Mouse (Mus musculus): ENCODE measurements around the gene Kcnc3. TPM values are rescaled to one million over a fixed set of nuclear protein-coding genes. Genes with fewer than 3 reads are reported as not detected.
A peak's percentile ranks its signal among the peaks of the same experiment; 100 is the strongest.

Gene Kcnc3
- total RNA-seq, 2 experiments from 2014 or later, result 3.0 to 3.6 TPM

DNA sequence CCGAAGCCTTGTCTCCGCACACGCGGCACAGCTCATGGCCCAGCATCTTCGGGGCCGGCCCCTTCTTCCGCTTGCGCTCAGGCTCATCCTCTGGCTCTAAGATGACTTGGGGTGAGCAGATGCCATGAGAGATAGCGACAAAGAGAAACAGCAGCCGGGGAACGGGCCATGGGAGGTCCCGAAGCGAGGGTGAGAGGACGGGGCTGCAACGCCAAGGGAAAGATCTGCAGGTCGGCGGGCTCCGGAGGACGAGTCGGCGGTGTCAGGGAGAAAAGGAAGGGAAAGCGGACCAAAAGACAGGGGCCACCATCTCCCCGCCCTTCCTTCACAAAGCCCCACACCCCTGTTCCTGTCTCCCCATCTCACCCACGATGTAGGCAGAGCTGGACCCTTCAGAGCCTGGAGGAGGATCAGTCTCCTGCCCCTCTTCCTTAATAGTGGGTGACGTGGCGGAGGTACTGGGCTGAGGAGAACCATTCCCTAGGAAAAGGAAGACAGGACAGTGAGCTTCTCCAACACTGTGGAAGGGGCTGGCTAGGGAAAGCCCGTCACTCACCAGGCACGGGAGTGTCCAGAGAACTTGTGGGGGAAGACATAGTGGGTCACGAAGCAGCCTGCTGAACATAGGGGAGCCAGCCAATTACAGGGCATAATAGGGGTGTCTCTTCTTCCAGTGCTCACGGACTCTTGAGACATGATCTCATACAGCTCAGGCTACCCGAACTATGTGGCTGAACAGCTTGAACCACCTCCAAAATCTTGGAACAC, 38.1 kb upstream of the Kcnc3 start:
- no peak for TF ChIP-seq CTCF (IDR thresholded peaks at IDR 0.05)
- intact Hi-C loops (cut with DNase I), result loop anchor here (10.0 kb wide), 1 partner anchor 1162 kb away; the partner anchor contains the start of genes Rpl18 and Sphk2

DNA sequence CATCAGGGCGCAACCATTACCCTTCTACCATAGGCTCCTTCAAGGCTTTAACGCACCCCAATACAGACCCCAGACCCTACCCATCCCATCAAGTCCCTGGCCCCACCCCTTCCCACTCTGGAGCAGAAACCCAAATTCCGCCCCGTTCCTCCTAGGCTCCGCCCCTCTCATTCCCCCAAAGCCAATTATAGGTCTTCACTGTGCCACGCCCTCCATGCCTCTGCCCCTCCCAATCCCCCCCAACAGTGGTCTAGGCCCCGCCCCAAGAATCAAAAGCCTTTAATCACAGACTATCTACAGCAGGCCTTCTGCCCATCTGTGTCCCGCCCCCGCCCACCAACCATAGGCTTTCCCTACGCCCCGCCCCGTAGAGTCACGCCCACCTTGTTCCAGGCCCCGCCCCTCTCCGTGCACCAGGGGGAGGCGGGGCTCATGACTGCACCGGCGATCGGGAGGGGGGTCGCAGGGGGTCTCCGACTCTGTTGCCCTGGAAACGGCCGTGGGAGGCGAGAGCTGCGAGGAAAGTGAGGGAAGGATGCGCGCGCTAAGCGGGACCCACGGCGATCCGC, 37.2 kb upstream of the Kcnc3 start:
- intact Hi-C loops (cut with DNase I), result loop anchor here (10.0 kb wide), 1 partner anchor 1162 kb away; the partner anchor contains the start of genes Rpl18 and Sphk2
- DNase-seq, result peak; percentile 90
- Histone ChIP-seq H3K4me3 (peak overlapping the region; percentile 77), H3K27ac (peak overlapping the region; percentile 98)
- TF ChIP-seq CTCF (IDR thresholded peaks at IDR 0.05), result no peak

More for the DNA sequence above, 38.1 kb upstream of the Kcnc3 start:
- H3K27ac ChIP-seq, result no peak overlapping the region; the same call in 1 of the 2 replicates
- H3K4me3 ChIP-seq, result peak overlapping the region; percentile 77
- no peak for DNase-seq

DNA sequence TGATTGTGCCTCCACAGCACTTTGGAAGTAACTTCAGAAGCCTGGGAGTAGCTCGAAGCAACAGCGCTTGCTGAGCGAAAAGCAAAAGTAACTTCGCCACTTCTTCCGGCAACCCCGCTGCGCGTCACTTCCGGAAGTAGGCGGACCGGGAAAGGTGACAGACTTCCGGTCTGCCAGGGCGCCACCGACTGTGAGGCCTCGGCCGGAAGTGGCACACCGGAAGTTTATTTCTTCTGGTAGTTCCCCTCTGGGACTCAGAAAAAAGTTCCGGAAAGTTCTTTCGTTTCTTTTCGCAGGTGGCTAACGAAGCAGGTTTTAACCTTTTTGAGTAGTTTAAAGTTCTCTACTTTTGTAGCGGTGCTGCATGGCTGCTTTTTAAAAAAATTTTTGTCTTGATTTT, 36.6 kb upstream of the Kcnc3 start, which contains the start of gene Nr1h2:
TSS of gene Nr1h2 (minus strand) at position 126 of the 400 bp plus-strand sequence.
- H3K4me3 ChIP-seq, result peak within 1 kb of the TSS; percentile 77
- H3K27ac ChIP-seq, result peak within 1 kb of the TSS; percentile 98
- intact Hi-C loops (cut with DNase I), result loop anchor here (10.0 kb wide), 1 partner anchor 1161 kb away; the partner anchor contains the start of genes Rpl18 and Sphk2
- no peak for TF ChIP-seq CTCF (IDR thresholded peaks at IDR 0.05)
- peak; percentile 98 for DNase-seq

DNA sequence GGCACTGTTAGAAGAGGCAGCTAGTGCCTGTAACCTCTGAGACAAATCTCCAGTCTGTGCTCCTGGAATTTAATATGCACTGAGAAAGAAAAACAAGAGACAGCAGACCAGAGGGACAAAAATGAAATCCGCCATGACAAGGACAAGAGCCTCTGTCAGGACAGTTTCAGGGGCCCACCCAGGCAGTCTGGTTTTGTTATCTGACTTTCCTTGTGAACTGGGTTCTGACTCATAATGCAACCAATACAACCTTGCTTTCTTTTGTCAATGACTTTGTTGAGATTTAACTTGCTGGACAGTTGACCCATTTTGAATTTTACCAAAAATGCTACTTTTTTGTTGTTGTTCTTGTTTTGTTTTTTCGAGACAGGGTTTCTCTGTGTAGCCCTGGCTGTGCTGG, 32.8 kb upstream of the Kcnc3 start:
- TF ChIP-seq CTCF (IDR thresholded peaks at IDR 0.05), result no peak
- intact Hi-C loops (cut with DNase I), result loop anchor here (10.0 kb wide), 1 partner anchor 1157 kb away; the partner anchor contains the start of genes Rpl18 and Sphk2
- Histone ChIP-seq H3K27ac (no peak overlapping the region), H3K4me3 (no peak overlapping the region)
- no peak for DNase-seq

DNA sequence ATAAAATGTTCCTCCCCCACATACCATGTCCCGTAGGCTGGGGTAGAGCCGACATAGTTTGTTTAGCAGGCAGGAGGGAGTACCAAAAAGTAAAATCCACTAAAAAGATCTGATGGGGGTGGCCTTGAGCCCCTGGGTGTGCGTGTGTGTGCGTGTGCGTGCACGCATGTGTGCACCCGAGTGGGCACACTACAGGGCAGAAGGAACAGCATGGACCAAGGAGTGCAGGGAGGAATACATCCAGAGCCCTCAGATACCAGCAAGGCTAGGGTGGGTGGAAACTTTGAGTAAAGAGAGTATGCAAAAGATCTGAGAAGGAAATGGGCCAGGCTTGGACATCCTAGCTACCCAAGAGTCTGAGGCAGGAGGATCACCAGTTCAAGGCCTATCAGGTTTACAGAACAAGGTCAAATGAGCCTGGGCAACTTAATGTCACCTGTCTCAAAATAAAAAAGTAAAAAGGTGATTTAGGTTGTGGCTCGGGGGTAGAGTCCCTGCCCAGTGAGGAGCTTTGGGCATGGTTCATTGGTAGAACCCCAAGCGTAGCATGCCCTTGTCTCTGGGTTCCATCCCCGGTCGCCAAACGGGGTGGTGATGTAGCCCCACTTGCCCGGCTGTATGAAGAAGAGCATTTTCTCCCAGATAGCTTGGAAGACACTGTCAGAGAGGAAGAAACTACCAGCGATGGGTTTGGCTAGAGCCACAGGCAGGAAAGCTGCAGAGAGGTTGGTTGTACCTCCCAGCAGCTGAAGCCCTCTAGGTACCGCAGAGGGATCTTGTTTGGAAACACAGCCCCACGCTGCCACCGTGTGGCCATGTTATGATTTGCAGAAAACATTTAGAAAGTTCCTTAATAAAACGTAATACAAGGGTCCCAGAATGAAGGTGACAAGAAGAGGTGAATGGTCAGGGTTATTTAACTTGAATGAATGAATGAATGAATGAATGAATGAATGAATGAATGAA, 29.7 kb upstream of the Kcnc3 start:
- intact Hi-C loops (cut with DNase I), result loop anchor here (5.0 kb wide), 3 partner anchors 38 to 298 kb away; partner anchors contain the start of genes Gm15517 and Mybpc2
- H3K27ac ChIP-seq, result no peak overlapping the region
- no peak overlapping the region for H3K4me3 ChIP-seq
- DNase-seq, result peak; percentile 75
- peak; percentile 85 for TF ChIP-seq CTCF (IDR thresholded peaks at IDR 0.05)

DNA sequence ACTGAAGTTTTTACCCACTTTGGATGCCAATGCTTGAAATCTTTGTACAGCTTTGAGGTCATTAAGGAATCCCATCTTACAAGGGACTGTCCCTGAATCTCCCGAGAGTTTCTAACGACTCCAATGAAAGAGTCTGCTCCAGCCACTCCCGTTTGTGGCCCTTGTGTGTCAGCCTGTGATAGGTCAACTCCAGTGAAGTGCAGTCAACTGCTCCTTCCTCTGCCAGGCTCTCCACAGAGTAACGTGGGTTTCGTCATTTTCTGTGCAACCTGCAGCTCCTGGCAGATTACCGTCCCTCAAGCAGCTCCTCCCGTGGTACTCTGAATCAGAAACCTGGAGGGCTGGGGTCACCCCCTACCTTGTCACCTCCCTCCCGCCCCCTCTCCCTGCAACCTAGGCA, 27.2 kb upstream of the Kcnc3 start:
- Histone ChIP-seq H3K4me3 (no peak overlapping the region), H3K27ac (no peak overlapping the region)
- TF ChIP-seq CTCF (IDR thresholded peaks at IDR 0.05), result no peak
- intact Hi-C loops (cut with DNase I), result loop anchor here (5.0 kb wide), 3 partner anchors 41 to 301 kb away; partner anchors contain the start of genes Gm15517 and Mybpc2
- no peak for DNase-seq

DNA sequence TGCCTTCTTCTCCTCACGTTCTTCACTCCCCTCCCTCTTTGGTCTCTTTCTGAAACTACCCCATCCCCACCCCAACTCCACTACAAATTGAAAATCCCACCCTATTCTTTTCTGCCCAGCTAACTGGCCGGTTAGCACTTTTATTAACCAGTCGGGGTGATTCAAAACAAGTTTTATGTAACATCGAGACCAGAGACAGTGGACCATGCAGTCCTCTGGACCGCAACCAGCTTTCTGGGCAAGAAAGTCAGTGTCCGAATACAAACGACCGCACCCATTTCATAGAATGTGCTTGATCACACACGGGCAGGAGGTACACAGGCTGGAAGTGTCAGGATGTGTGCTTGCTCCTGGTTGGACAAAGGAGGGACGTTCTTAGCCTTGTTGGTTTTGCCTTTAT, 26.0 kb upstream of the Kcnc3 start:
- intact Hi-C loops (cut with DNase I), result loop anchor here (5.0 kb wide), 3 partner anchors 42 to 302 kb away; partner anchors contain the start of genes Gm15517 and Mybpc2
- TF ChIP-seq CTCF (IDR thresholded peaks at IDR 0.05), result no peak
- Histone ChIP-seq H3K4me3 (no peak overlapping the region), H3K27ac (no peak overlapping the region)
- DNase-seq, result no peak

DNA sequence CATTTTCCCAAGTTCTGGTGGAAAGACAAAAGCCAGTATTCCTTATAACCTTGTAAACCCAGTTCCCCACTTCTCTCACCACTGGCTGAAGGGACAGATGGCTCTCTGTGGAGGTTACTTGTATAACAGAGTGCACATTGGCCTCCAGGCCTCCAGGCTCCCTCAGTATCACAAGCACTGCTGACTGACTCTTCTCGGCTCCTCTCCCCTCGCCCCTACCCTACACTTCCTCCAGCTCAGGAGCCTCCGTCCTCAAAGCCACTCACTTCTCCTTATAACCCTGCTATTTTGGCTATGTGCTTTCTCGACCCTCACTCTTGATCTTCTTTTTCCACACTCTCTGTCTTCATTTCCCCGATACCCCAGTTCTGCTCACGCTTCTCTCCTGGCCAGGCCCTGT, 25.1 kb upstream of the Kcnc3 start:
- H3K27ac ChIP-seq, result no peak overlapping the region
- intact Hi-C loops (cut with DNase I), result no loop called here

DNA sequence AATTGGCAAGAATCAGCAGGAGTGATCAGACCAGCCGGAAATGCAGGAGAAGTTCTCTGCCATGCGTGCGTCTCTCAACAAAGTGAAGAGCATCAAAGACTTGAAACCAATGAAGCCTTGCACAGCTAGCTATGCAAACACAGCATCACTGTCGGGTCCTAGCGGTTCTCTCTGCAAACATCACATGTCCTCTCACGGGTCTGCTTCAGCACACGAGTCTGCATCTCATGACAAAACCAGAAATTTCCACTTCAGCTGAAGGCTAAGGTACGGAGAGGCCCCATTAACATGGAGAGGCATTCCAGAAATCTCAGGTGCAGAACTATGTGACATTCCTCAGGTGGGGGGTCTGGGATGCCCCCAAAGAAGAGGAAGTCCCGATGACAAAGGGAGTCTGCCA, 21.7 kb upstream of the Kcnc3 start:
- TF ChIP-seq CTCF (IDR thresholded peaks at IDR 0.05), result no peak
- H3K4me3 ChIP-seq, result no peak overlapping the region
- intact Hi-C loops (cut with DNase I), result no loop called here
- DNase-seq, result no peak
- no peak overlapping the region for H3K27ac ChIP-seq

More for the DNA sequence above, 25.1 kb upstream of the Kcnc3 start:
- H3K4me3 ChIP-seq, result no peak overlapping the region
- no peak for DNase-seq
- no peak for TF ChIP-seq CTCF (IDR thresholded peaks at IDR 0.05)

DNA sequence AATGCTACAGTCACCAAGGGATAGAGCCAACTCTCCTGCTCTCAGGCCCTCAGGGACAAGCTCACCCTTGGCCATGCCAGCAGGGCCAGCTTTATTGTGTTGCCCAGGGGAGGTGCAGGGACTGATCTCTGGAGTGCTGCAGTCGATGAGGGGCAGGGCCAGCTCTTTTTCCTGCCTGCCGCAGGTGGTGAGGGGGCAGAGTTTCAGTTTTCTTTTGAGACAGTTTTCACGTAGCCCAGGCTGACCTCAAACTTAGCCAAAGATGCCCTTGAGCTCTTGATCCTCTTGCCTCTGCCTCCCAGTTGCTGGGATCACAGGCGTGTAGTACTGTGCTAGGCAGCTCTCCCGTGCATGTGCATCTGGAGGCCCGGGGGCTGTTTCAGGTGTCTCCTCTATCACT, 19.5 kb upstream of the Kcnc3 start:
- DNase-seq, result no peak
- intact Hi-C loops (cut with DNase I), result no loop called here
- Histone ChIP-seq H3K27ac (no peak overlapping the region), H3K4me3 (no peak overlapping the region)
- TF ChIP-seq CTCF (IDR thresholded peaks at IDR 0.05), result no peak

DNA sequence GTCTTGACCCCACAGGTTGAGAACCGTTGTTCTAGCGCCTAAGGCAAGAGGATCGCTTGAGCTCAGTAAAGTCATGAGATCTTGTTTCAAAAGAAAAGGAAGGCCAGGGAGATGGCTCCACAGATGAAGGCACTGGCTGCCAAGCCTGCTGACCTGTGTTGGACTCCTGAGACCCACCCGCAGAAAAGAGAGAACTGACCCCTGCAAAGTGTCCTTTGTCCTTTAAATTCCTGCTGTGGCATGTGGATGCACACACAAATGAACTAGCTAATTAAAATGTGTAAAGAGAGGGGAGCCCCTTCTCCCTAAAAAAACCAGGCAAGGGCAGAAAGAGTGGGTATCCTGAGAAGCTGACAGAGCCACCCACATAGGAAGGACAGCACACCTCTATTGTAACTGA, 18.7 kb upstream of the Kcnc3 start:
- intact Hi-C loops (cut with DNase I), result no loop called here
- DNase-seq, result no peak
- no peak overlapping the region for H3K27ac ChIP-seq
- no peak overlapping the region for H3K4me3 ChIP-seq
- TF ChIP-seq CTCF (IDR thresholded peaks at IDR 0.05), result no peak

DNA sequence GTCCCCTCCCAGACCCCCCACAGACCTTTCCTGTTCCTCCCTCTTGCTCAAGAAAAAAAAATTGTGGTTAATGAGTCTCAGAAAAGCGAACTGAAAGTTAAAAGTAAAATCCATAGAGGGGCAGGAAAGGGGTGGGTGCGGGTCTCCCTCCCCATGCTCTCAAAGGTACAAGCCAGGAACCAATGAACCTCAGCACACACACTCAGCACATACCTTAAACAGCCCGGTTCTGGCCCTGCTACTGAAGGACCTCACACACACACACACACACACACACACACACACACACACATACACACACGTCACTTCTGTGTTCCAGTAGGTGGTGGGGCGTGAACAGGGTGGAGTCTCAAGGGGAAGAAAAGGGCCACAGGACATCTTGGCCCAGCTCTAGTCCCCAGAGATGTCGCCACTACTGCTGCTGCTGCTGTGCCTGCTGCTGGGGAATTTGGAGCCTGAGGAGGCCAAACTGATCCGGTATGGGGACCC, 18.2 kb upstream of the Kcnc3 start, which contains the start of gene Napsa:
TSS of gene Napsa (plus strand) at position 168 of the 489 bp plus-strand sequence.
- intact Hi-C loops (cut with DNase I), result no loop called here
- H3K27ac ChIP-seq, result no peak within 1 kb of the TSS
- no peak for DNase-seq
- no peak within 1 kb of the TSS for H3K4me3 ChIP-seq
- TF ChIP-seq CTCF (IDR thresholded peaks at IDR 0.05), result no peak

Measured in gastrocnemius, adult 2 months (tissue).